Mouse (Mus musculus) CH12.LX (cell line): ENCODE data around the gene Tmem82.

Source experiments
- CHD2 ChIP-seq: IDR thresholded peaks from 2 replicates; pipeline ENCODE4 v1.6.1; 2011; ENCODE audit warnings: low read length, improper control_type of control experiment
- CTCF ChIP-seq, 2 experiments: IDR thresholded peaks in 1 of 2; conservative IDR thresholded peaks in 1 of 2; 2 replicates each; pipeline ENCODE4 v1.5.1; 2011 to 2012; ENCODE audit warnings: low read depth in 2 of 2, low read length in 2 of 2, improper control_type of control experiment in 1 of 2, inconsistent platforms in 1 of 2, mild to moderate bottlenecking in 1 of 2, moderate library complexity in 1 of 2
- E2F4 ChIP-seq: IDR thresholded peaks from 2 replicates; pipeline ENCODE4 v1.6.1; 2011; ENCODE audit warnings: low read depth, low read length, improper control_type of control experiment; ENCODE audit not compliant: insufficient replicate concordance
- MAX ChIP-seq: IDR thresholded peaks from 2 replicates; pipeline ENCODE4 v1.6.1; 2011; ENCODE audit warnings: low read length, improper control_type of control experiment
- POLR2A ChIP-seq: IDR thresholded peaks from 2 replicates; pipeline ENCODE4 v1.6.1; 2011; ENCODE audit warnings: low read depth, mild to moderate bottlenecking, improper control_type of control experiment, low read length
- POLR2AphosphoS2 ChIP-seq: IDR thresholded peaks from 2 replicates; pipeline ENCODE4 v1.6.1; 2011; ENCODE audit warnings: low read depth, low read length, improper control_type of control experiment
- TCF12 ChIP-seq: IDR thresholded peaks from 2 replicates; pipeline ENCODE4 v1.6.1; 2014; ENCODE audit warnings: low read depth, mild to moderate bottlenecking, inconsistent platforms, low read length, improper control_type of control experiment
- USF1 ChIP-seq: IDR thresholded peaks from 2 replicates; pipeline ENCODE4 v1.6.1; 2014; ENCODE audit warnings: low read depth, mild to moderate bottlenecking, inconsistent platforms, low read length, improper control_type of control experiment

DNA sequence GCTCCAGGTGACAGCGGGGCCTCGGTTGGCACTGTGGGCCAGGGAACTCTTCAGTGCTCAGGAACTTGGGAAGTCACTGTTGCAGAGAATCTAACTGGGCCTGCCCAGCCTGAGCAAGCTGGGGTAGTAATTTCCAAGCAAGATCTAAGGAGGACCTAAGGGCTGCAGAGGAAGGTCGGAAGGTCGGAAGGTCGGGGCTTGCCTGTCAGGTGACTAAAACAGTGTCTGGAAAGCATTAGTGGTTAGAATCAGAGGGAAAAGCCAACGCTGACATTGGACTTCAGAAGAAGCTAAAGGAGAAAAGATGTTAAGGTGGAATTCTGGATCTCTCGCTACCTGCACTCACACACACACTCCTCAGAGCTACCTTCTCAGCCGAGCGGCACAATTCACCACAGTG, 17.6 kb upstream of the Tmem82 start:
- no peak for TF ChIP-seq CTCF (conservative IDR thresholded peaks at IDR 0.05 in 1 of 2, IDR thresholded peaks at IDR 0.05 in 1 of 2; ENCODE audit: low read depth in 2 of 2, low read length in 2 of 2)
- TF ChIP-seq TCF12: no peak
- TF ChIP-seq POLR2AphosphoS2: no peak
- no peak for TF ChIP-seq POLR2A
- no peak for TF ChIP-seq CHD2
- no peak for TF ChIP-seq MAX
- no peak for TF ChIP-seq E2F4
- no peak for TF ChIP-seq USF1
